Mouse (Mus musculus): ENCODE results near the gene Sox10. TPM values are rescaled to one million over a fixed set of nuclear protein-coding genes. Genes with fewer than 3 reads are reported as not detected.

Sox10 gene
- polyA plus RNA-seq, 1 experiment = not detected

- TF ChIP-seq MYOG (IDR thresholded peaks at IDR 0.05; ENCODE audit: control insufficient read depth in 1 of 3, insufficient read depth in 1 of 3, insufficient read length in 2 of 3, low read depth in 2 of 3) (no peak), USF1 (IDR thresholded peaks at IDR 0.05; ENCODE audit: low read depth) (no peak), CEBPB (IDR thresholded peaks at IDR 0.05; ENCODE audit: insufficient read depth, poor library complexity, severe bottlenecking) (no peak), SRF (IDR thresholded peaks at IDR 0.05; ENCODE audit: control insufficient read depth, insufficient read length, low read depth) (no peak), TCF3 (IDR thresholded peaks at IDR 0.05; ENCODE audit: insufficient read length, low read depth) (no peak), MAX (IDR thresholded peaks at IDR 0.05; ENCODE audit: low read depth) (no peak), POLR2AphosphoS2 (IDR thresholded peaks at IDR 0.05; ENCODE audit: insufficient read length, low read depth) (no peak), REST (IDR thresholded peaks at IDR 0.05; ENCODE audit: insufficient read depth, insufficient read length) (no peak), E2F4 (IDR thresholded peaks at IDR 0.05; ENCODE audit: insufficient read depth) (no peak), MYOD1 (IDR thresholded peaks at IDR 0.05; ENCODE audit: control insufficient read depth in 1 of 3, insufficient read length in 2 of 3, low read depth in 2 of 3) (no peak), TCF12 (IDR thresholded peaks at IDR 0.05; ENCODE audit: insufficient read depth, poor library complexity, severe bottlenecking) (no peak), POLR2A (IDR thresholded peaks at IDR 0.05; ENCODE audit: insufficient read length, low read depth) (no peak)
- Histone ChIP-seq H3ac (ENCODE audit: control insufficient read depth, insufficient read length) (no peak overlapping the region), H3K4me2 (ENCODE audit: low read depth) (no peak overlapping the region), H3K79me2 (ENCODE audit: control insufficient read depth, insufficient read depth) (no peaks in the 10 kb centered on the region), H3K4me3 (no peak overlapping the region), H3K27me3 (ENCODE audit: control insufficient read depth, insufficient read depth, insufficient read length) (peaks cover 97% of the 10 kb centered on the region), H3K36me3 (ENCODE audit: control insufficient read depth, insufficient read depth) (no peaks in the 10 kb centered on the region)
Observed at GRCm38 (mm10) chr15:79164251-79164650, 789 bp downstream of the Sox10 start.

DNA sequence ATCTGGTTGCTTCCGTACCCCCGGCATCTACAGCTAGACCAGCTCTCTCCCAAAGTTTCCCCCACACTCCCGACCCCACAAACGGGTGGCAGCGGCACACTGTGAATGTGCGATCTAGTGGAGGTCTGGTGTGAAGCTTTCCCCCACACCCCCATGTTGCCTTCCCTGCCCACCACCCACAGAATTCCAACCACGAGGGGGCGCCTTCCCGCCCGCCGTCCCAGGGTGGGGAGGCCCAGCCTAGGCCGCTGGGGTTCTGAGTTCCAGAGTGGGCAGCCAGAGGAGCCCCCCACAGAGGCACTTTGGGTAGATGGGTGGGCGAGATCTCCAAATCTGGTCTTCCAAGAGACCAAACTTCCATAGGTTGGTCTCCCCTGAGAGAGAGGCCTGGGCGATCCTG, 2.2 kb downstream of the Sox10 start:
- H3ac ChIP-seq (ENCODE audit: control insufficient read depth, insufficient read length) = no peak overlapping the region
- H3K4me2 ChIP-seq (ENCODE audit: low read depth) = no peak overlapping the region
- no peaks in the 10 kb centered on the region for H3K79me2 ChIP-seq (ENCODE audit: control insufficient read depth, insufficient read depth)
- peaks cover 100% of the 10 kb centered on the region for H3K27me3 ChIP-seq (ENCODE audit: control insufficient read depth, insufficient read depth, insufficient read length)
- no peaks in the 10 kb centered on the region for H3K36me3 ChIP-seq (ENCODE audit: control insufficient read depth, insufficient read depth)
- TF ChIP-seq SRF (IDR thresholded peaks at IDR 0.05; ENCODE audit: control insufficient read depth, insufficient read length, low read depth) (no peak), POLR2A (IDR thresholded peaks at IDR 0.05; ENCODE audit: insufficient read length, low read depth) (no peak), E2F4 (IDR thresholded peaks at IDR 0.05; ENCODE audit: insufficient read depth) (no peak), TCF3 (IDR thresholded peaks at IDR 0.05; ENCODE audit: insufficient read length, low read depth) (no peak), TCF12 (IDR thresholded peaks at IDR 0.05; ENCODE audit: insufficient read depth, poor library complexity, severe bottlenecking) (no peak), MYOG (IDR thresholded peaks at IDR 0.05; ENCODE audit: control insufficient read depth in 1 of 3, insufficient read depth in 1 of 3, insufficient read length in 2 of 3, low read depth in 2 of 3) (no peak), CEBPB (IDR thresholded peaks at IDR 0.05; ENCODE audit: insufficient read depth, poor library complexity, severe bottlenecking) (no peak), MYOD1 (IDR thresholded peaks at IDR 0.05; ENCODE audit: control insufficient read depth in 1 of 3, insufficient read length in 2 of 3, low read depth in 2 of 3) (no peak), USF1 (IDR thresholded peaks at IDR 0.05; ENCODE audit: low read depth) (no peak), MAX (IDR thresholded peaks at IDR 0.05; ENCODE audit: low read depth) (no peak), POLR2AphosphoS2 (IDR thresholded peaks at IDR 0.05; ENCODE audit: insufficient read length, low read depth) (no peak), REST (IDR thresholded peaks at IDR 0.05; ENCODE audit: insufficient read depth, insufficient read length) (no peak)
- H3K4me3 ChIP-seq = no peak overlapping the region

- H3K27me3 ChIP-seq (ENCODE audit: control insufficient read depth, insufficient read depth, insufficient read length) = peaks cover 99% of the 10 kb centered on the region
- H3K36me3 ChIP-seq (ENCODE audit: control insufficient read depth, insufficient read depth) = no peaks in the 10 kb centered on the region
- no peaks in the 10 kb centered on the region for H3K79me2 ChIP-seq (ENCODE audit: control insufficient read depth, insufficient read depth)
- TF ChIP-seq TCF3 (IDR thresholded peaks at IDR 0.05; ENCODE audit: insufficient read length, low read depth) (no peak), MYOG (IDR thresholded peaks at IDR 0.05; ENCODE audit: control insufficient read depth in 1 of 3, insufficient read depth in 1 of 3, insufficient read length in 2 of 3, low read depth in 2 of 3) (no peak), MYOD1 (IDR thresholded peaks at IDR 0.05; ENCODE audit: control insufficient read depth in 1 of 3, insufficient read length in 2 of 3, low read depth in 2 of 3) (no peak), SRF (IDR thresholded peaks at IDR 0.05; ENCODE audit: control insufficient read depth, insufficient read length, low read depth) (no peak), CEBPB (IDR thresholded peaks at IDR 0.05; ENCODE audit: insufficient read depth, poor library complexity, severe bottlenecking) (no peak), POLR2A (IDR thresholded peaks at IDR 0.05; ENCODE audit: insufficient read length, low read depth) (no peak), REST (IDR thresholded peaks at IDR 0.05; ENCODE audit: insufficient read depth, insufficient read length) (no peak), USF1 (IDR thresholded peaks at IDR 0.05; ENCODE audit: low read depth) (no peak), E2F4 (IDR thresholded peaks at IDR 0.05; ENCODE audit: insufficient read depth) (no peak), MAX (IDR thresholded peaks at IDR 0.05; ENCODE audit: low read depth) (no peak), TCF12 (IDR thresholded peaks at IDR 0.05; ENCODE audit: insufficient read depth, poor library complexity, severe bottlenecking) (no peak), POLR2AphosphoS2 (IDR thresholded peaks at IDR 0.05; ENCODE audit: insufficient read length, low read depth) (no peak)
- no peak overlapping the region for H3ac ChIP-seq (ENCODE audit: control insufficient read depth, insufficient read length)
- H3K4me2 ChIP-seq (ENCODE audit: low read depth) = no peak overlapping the region
- H3K4me3 ChIP-seq = no peak overlapping the region
Observed at GRCm38 (mm10) chr15:79162301-79162700, 2.7 kb downstream of the Sox10 start.

GRCm38 (mm10) chr15:79155572-79155971, 9.5 kb downstream of the Sox10 start:
- Histone ChIP-seq H3K4me3 (no peak overlapping the region), H3K36me3 (ENCODE audit: control insufficient read depth, insufficient read depth) (no peaks in the 10 kb centered on the region), H3K79me2 (ENCODE audit: control insufficient read depth, insufficient read depth) (no peaks in the 10 kb centered on the region), H3K4me2 (ENCODE audit: low read depth) (no peak overlapping the region), H3ac (ENCODE audit: control insufficient read depth, insufficient read length) (no peak overlapping the region), H3K27me3 (ENCODE audit: control insufficient read depth, insufficient read depth, insufficient read length) (peaks cover 47% of the 10 kb centered on the region)
- TF ChIP-seq USF1 (IDR thresholded peaks at IDR 0.05; ENCODE audit: low read depth) = no peak

GRCm38 (mm10) chr15:79152709-79153108, 12.3 kb downstream of the Sox10 start:
- Histone ChIP-seq H3K27me3 (ENCODE audit: control insufficient read depth, insufficient read depth, insufficient read length) (peaks cover 18% of the 10 kb centered on the region), H3K79me2 (ENCODE audit: control insufficient read depth, insufficient read depth) (no peaks in the 10 kb centered on the region), H3K4me2 (ENCODE audit: low read depth) (no peak overlapping the region), H3K4me3 (no peak overlapping the region), H3K36me3 (ENCODE audit: control insufficient read depth, insufficient read depth) (peaks cover 10% of the 10 kb centered on the region), H3ac (ENCODE audit: control insufficient read depth, insufficient read length) (no peak overlapping the region)
- TF ChIP-seq USF1 (IDR thresholded peaks at IDR 0.05; ENCODE audit: low read depth) = no peak
- TF ChIP-seq POLR2AphosphoS2 (IDR thresholded peaks at IDR 0.05; ENCODE audit: insufficient read length, low read depth) = no peak
- no peak for TF ChIP-seq TCF12 (IDR thresholded peaks at IDR 0.05; ENCODE audit: insufficient read depth, poor library complexity, severe bottlenecking)
- no peak for TF ChIP-seq E2F4 (IDR thresholded peaks at IDR 0.05; ENCODE audit: insufficient read depth)
- TF ChIP-seq SRF (IDR thresholded peaks at IDR 0.05; ENCODE audit: control insufficient read depth, insufficient read length, low read depth) = no peak
- no peak for TF ChIP-seq REST (IDR thresholded peaks at IDR 0.05; ENCODE audit: insufficient read depth, insufficient read length)
- TF ChIP-seq MYOD1 (IDR thresholded peaks at IDR 0.05; ENCODE audit: control insufficient read depth in 1 of 3, insufficient read length in 2 of 3, low read depth in 2 of 3) = no peak
- TF ChIP-seq MYOG (IDR thresholded peaks at IDR 0.05; ENCODE audit: control insufficient read depth in 1 of 3, insufficient read depth in 1 of 3, insufficient read length in 2 of 3, low read depth in 2 of 3) = no peak
- no peak for TF ChIP-seq CEBPB (IDR thresholded peaks at IDR 0.05; ENCODE audit: insufficient read depth, poor library complexity, severe bottlenecking)
- no peak for TF ChIP-seq TCF3 (IDR thresholded peaks at IDR 0.05; ENCODE audit: insufficient read length, low read depth)

Measured in myocyte (in vitro differentiated cells).